Mouse (Mus musculus) bone marrow macrophage, adult 2 months (primary cell): ENCODE results near the gene Hmx3. TPM values are rescaled to one million over a fixed set of nuclear protein-coding genes. Genes with fewer than 3 reads are reported as not detected.

Experiments used
- H3K27ac ChIP-seq: 2 replicates; pipeline ENCODE4 v1.5.1; 2012; ENCODE audit warnings: low read depth, low read length; ENCODE audit not compliant: insufficient read depth
- H3K4me1 ChIP-seq: 2 replicates; pipeline ENCODE4 v1.6.1; 2012; ENCODE audit warnings: low read length; ENCODE audit not compliant: control insufficient read depth, insufficient read depth
- H3K4me3 ChIP-seq: 2 replicates; pipeline ENCODE4 v1.5.1; 2012; ENCODE audit warnings: mild to moderate bottlenecking, low read length, moderate library complexity; ENCODE audit not compliant: insufficient read depth
- CTCF ChIP-seq: IDR thresholded peaks from 2 replicates; pipeline ENCODE4 v1.5.1; 2012; ENCODE audit warnings: low read depth, mild to moderate bottlenecking, low read length, moderate library complexity
- POLR2A ChIP-seq: IDR thresholded peaks from 2 replicates; pipeline ENCODE4 v1.6.1; 2012; ENCODE audit warnings: mild to moderate bottlenecking, low read depth, low read length, borderline replicate concordance
- polyA plus RNA-seq: library from polyadenylated mRNA; stranded (reverse); fragments of >200 nt; gene quantifications from 2 replicates; pipeline ENCODE4 v1.2.4, GENCODE M21; 2012; ENCODE audit not compliant: missing spikeins, insufficient read depth, insufficient read length

Gene Hmx3
- polyA plus RNA-seq, 1 experiment = not detected

GRCm38 (mm10) chr7:131546423-131546822, 3.8 kb downstream of the Hmx3 start:
- H3K27ac ChIP-seq = no peak overlapping the region
- TF ChIP-seq POLR2A = no peak
- H3K4me1 ChIP-seq = no peaks in the 10 kb centered on the region
- H3K4me3 ChIP-seq = no peak overlapping the region

GRCm38 (mm10) chr7:131547481-131547880, 4.8 kb downstream of the Hmx3 start:
- TF ChIP-seq POLR2A (no peak), CTCF (no peak)
- no peak overlapping the region for H3K27ac ChIP-seq
- no peak overlapping the region for H3K4me3 ChIP-seq
- no peaks in the 10 kb centered on the region for H3K4me1 ChIP-seq

GRCm38 (mm10) chr7:131548473-131548872, 5.8 kb downstream of the Hmx3 start, which contains the start of gene Hmx2:
Gene Hmx2, plus strand, starts transcription at chr7:131548773.
- Histone ChIP-seq H3K4me1 (no peaks in the 10 kb centered on the region), H3K27ac (no peak within 1 kb of the TSS), H3K4me3 (no peak within 1 kb of the TSS)
- no peak for TF ChIP-seq POLR2A
- TF ChIP-seq CTCF = no peak

GRCm38 (mm10) chr7:131551471-131551870, 8.8 kb downstream of the Hmx3 start:
- TF ChIP-seq CTCF = no peak
- H3K4me3 ChIP-seq = no peak overlapping the region
- no peaks in the 10 kb centered on the region for H3K4me1 ChIP-seq
- no peak overlapping the region for H3K27ac ChIP-seq

- H3K4me3 ChIP-seq = no peak overlapping the region
- H3K4me1 ChIP-seq = no peaks in the 10 kb centered on the region
- no peak for TF ChIP-seq CTCF
- TF ChIP-seq POLR2A = no peak
Observed at GRCm38 (mm10) chr7:131551931-131552741, 9.5 kb downstream of the Hmx3 start.

DNA sequence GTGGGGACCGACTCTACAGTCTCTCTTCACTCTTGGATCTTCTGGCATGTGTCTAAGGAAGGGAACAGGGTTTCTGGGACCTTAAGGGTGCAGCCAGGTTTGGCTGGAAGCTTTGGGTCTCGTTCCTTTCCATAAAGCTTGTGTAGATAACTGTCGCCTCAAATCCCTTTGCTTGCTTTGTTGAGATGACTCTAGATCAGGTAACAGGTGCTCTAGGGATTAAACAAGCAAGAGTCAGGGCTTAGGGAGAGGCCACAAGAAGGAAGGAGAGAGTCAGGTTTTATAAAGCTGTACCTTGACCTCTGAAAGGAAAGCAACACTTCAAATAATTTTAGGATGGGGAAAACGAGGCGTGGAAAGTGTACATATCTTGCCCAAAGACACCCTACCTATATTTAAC, 10.1 kb downstream of the Hmx3 start:
- Histone ChIP-seq H3K27ac (no peak overlapping the region), H3K4me3 (no peak overlapping the region), H3K4me1 (no peaks in the 10 kb centered on the region)
- no peak for TF ChIP-seq CTCF

More at GRCm38 (mm10) chr7:131551931-131552741, 9.5 kb downstream of the Hmx3 start:
- H3K27ac ChIP-seq = no peak overlapping the region

GRCm38 (mm10) chr7:131553771-131554175, 11.1 kb downstream of the Hmx3 start:
- Histone ChIP-seq H3K27ac (no peak overlapping the region), H3K4me3 (peak overlapping the region; percentile 37), H3K4me1 (no peaks in the 10 kb centered on the region)
- TF ChIP-seq CTCF (no peak), POLR2A (no peak)

DNA sequence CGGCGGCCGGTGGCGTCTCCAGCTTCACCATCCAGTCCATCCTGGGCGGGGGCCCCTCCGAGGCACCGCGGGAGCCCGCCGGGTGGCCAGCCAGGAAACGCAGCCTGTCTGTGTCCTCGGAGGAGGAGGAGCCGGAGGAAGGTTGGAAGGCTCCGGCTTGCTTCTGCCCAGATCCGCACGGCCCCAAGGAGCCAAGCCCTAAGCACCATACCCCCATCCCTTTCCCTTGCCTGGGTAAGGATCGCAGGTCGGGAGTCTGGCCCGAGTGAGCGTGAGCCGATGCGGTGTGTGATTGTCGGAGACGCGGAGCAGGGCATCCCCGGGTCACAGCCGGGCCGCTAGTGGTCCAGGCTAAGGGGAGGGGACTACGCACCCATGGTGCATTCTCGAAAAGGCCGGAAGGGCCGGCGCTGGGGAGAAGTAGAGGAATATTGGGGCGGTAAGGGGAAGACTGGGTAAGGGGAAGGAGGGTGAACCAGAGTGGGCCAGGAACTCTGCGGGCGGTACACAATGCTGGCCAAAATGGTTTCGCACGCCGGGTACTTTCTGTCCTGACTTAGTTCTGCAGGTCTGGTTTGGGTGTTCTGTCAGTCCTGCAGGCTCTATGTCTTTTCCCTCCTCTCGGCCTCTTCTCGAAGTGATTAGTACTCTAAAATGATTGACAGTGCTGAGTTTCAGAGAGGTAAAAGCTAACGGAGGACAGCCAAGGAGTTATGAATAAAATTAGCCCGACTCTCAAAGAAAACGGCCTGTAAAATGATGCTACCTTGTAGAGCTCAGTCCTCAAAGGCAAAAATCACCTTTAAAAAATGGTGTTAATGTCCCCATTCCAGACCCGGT, 11.9 kb downstream of the Hmx3 start:
- Histone ChIP-seq H3K4me1 (no peaks in the 10 kb centered on the region), H3K27ac (no peak overlapping the region), H3K4me3 (peak overlapping the region; percentile 37)
- TF ChIP-seq POLR2A (no peak), CTCF (no peak)

DNA sequence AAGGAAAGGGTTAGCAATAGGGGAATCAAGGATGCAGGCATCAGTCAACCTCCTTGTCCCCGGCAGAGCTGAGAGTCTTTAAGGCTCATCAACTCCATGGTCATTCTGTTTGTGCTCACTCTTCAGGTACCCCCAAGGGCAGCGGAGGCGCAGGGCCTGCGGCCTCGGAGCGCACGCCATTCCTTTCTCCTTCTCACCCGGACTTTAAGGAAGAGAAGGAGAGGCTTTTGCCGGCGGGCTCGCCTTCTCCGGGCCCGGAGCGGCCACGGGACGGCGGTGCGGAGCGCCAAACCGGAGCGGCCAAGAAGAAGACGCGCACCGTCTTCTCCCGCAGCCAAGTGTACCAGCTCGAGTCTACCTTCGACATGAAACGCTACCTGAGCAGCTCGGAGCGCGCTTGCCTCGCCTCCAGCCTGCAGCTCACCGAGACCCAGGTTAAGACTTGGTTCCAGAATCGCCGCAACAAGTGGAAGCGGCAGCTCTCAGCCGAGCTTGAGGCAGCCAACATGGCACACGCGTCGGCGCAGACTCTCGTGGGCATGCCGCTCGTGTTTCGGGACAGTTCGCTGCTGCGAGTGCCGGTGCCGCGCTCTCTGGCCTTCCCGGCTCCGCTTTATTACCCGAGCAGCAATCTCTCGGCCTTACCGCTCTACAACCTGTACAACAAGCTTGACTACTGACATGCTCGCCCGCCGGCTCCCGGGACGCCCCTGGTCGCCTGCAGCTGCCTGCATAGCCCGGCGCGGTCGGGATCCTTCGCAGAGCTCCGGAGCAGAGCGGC, 12.8 kb downstream of the Hmx3 start:
- H3K4me3 ChIP-seq = peak overlapping the region; percentile 47
- TF ChIP-seq POLR2A = no peak
- TF ChIP-seq CTCF = no peak
- no peaks in the 10 kb centered on the region for H3K4me1 ChIP-seq
- no peak overlapping the region for H3K27ac ChIP-seq

DNA sequence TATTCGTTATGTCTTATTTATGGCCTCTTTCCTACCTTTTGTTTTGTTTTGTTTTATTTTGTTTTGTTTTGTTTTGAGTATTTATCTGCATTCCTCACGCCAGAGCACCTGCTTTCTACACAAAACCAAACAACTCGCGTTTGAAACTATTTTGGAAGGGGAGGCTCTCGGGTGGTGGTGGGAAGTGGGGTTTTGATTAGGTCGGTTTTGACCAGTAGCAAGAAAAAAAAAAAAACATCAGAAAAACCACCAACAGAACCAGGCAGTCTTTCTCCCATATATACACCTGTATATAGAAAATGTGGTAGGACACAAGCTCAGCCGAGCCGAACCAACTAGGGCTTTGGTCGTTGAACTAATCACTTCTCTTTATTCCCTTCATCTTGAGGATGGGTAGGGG, 13.4 kb downstream of the Hmx3 start:
- Histone ChIP-seq H3K27ac (no peak overlapping the region), H3K4me3 (peak overlapping the region; percentile 47), H3K4me1 (peaks cover under 1% of the 10 kb centered on the region; the same call in 1 of the 2 replicates)
- TF ChIP-seq CTCF (no peak), POLR2A (no peak)
